Mouse (Mus musculus) thymus, postnatal 36 days (tissue): ENCODE results near the gene Spag4.

ENCODE experiments used
- DNase-seq, 2 experiments: peaks; one replicate each; pipeline ENCODE4 v3.0.0; 2022; ENCODE audit warnings: mixed read lengths in 2 of 2

Gene Spag4

DNA sequence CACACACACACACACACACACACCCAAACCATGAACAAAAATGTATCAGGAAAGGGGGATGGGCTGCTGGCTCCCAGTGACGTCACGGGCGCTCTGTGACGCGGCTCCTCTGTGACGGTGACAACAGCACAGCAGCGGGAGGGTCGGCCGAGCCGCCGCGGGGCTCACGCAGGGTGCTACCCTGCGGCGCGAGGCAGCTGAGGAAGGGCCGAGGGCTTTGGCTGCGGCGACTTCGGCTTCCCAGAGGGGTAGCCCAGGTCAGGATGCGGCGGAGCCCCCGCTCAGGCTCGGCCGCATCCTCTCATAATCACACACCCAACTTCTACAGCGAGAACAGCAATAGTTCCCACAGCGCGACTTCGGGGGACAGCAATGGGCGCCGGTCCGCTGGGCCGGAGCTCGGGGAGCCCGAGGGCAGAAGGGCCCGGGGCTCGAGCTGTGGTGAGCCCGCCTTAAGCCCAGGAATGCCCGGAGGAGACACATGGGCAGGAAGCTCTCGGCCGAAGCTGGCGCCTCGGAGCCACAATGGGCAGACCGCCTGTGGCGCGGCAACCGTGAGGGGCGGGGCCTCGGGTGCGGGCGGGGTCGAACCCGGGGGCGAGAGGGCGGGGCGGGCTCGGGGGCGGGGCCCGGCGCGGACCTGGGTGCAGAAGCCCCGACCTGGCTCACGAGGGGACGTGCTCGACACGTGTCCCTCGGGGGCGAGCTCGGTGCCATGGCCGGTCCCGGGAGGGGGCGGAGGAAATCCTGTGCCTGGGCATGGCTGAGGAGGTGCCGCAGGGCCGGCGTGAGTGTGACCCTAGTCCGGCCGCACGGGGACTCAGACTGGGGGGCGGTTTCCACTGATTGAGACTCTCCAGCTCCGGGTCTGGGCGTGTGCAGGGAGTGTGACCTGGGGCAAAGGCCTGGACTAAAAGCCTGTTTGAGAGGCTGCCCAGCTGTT, at the start of gene Spag4:
Gene Spag4 (plus strand): TSS at position 77 of the 943 bp plus-strand sequence.
- DNase-seq, result peak; percentile 77 to 79

DNA sequence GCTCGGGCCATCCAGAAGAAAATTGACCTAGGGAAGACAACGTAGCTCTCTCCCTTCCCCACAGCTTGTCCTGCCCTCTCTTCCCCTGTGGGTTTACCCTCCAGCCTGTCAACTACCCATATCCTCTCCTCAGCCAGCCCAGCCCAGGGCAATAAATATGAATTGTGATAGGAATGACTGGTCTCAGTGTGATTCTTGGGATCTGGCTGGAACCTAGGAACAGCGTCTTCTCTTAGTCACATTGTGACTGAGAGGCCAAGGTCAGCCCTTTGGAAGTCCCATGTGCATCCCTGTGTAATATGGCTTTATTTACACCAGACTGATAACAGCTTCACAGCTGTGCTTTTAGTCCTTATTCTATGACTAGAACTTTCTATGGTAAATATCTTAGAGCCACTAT, 46.9 kb upstream of the Spag4 start:
- DNase-seq, result no peak

DNA sequence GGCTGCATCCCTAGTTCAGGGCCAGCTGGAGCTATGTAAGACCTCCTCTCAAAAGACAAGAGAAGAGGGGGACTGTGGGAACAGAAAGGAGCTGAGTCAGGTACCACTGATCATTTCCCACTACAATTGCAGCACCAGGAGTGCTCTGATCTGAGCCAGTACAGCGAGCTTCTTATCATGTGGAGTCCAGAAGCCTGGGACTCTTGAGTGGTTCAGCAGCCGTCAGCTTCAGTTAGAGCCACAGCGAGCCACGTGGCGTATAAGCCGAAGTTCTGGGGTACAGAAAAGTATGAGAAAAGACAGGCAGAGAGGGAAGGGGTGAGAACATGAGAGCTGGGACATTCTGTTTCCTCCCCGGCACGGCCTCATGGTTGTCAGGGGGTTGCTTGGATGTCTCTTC, 43.8 kb upstream of the Spag4 start:
- no peak for DNase-seq

DNA sequence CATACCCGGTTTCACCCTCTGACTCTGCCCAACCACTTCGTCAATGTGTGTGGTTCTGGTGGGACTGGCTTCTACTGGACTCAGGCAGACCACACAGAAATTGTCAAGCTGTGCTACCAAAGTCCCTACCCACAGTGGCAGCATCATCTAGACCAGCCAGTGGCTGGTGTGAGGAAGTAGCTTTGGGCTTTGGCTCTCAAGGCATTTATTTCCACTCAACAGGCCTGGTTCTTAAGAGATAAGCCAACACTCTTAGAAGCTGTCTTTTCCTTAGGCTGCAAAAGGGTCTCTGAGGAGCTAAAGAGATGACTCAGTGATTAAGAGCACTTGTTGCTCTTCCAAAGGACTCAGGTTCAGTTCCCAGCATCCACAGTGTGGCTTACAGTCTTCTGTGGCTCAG, 43.2 kb upstream of the Spag4 start:
- no peak for DNase-seq

DNA sequence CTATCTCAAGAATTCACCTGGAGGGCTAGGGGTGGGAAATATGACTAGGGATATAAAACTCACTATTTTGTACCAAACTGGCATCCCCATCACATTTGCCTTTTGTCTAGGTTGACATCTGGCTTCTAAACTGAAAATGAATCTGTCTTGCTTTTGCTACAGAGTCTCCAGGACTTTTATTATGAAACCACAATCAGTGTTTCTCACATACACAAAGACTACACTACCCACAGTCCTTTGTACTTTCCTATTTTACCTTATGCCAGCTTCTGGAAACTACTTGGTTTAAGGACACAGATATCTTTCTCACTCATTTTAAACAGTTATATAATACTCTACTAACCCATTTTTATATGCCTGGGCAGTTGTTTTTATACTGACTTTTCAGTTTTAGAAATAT, 39.5 kb upstream of the Spag4 start:
- DNase-seq, result no peak

DNA sequence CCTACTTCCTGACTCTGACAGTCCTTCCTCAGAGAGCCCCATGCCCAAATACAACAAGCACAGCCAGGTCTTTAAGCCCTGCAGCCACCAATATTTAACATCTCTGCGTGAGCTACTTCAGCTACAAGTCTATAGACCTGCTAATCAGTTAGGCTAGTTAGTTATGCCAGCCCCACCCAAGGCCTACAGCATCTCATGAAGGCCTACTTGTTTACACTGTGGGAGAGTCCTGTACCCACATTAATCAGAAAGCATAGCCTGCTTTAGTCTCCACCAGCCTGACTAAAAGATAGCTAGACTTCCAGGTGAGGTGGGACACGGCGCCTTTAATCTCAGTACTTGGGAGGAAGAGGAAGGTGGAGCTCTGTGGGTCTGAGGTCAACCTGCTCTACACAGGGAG, 25.6 kb upstream of the Spag4 start:
- DNase-seq, result no peak

DNA sequence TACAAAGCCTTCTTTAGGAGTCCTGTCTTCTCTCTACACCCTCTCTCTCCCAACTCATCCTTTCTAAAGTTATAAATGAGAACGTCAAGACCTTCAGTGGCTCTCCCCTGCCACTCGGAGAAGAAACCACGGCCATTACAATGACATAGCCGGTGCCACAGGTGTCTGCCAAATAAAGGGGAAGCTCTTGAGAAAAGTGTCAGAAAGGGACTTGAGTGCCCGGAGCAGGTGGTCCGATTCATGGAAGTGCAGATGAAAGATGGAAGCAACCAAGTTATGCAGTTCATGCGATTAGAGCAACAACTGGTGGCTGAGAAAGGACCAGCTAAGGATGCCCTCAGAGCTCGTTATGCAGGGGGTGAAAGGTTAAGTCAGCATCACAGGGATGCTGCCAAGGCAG, 22.1 kb upstream of the Spag4 start:
- DNase-seq, result no peak

DNA sequence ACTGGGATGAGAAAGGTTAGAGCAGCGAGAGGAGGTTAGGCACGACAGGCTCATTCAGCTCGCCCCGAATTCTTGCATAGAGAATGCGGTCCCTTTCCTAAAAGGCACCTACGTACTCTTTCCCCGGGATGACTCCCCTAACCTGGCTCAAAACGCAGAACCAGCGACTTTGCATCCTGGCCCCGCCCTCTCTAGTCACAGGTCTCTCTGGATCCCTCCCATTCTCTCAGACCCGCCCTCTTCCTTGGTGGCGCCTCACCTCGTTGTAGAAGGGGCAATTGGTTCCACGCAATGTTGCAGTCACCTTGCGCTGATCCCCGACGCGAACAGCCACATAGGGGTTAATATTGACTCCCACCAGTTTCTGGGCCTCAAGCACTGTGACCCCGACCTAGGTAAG, 17.0 kb upstream of the Spag4 start:
- DNase-seq, result peak; percentile 30 to 57

DNA sequence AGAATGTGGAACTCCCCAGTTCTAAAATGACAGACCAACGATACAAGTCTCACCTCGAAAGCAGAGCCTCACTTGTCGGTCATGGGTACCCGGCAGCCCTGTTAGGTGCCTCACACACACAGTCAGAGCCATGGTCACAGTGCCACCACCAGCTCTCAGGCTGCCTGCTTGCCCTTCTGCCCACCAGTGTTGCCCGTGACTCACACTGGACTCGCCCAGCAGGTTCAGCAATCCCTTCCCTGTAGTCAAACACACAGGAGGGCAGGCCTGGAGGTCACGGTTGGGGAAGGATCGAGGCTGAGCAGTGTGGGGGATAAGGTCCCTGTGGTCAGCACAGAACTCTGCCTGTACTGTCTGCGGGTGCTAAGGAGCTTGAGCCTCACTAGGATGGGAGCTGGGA, 12.2 kb upstream of the Spag4 start, which contains the start of gene Fer1l4:
Gene Fer1l4 (minus strand): TSS at position 132 of the 400 bp plus-strand sequence.
- DNase-seq, result no peak

DNA sequence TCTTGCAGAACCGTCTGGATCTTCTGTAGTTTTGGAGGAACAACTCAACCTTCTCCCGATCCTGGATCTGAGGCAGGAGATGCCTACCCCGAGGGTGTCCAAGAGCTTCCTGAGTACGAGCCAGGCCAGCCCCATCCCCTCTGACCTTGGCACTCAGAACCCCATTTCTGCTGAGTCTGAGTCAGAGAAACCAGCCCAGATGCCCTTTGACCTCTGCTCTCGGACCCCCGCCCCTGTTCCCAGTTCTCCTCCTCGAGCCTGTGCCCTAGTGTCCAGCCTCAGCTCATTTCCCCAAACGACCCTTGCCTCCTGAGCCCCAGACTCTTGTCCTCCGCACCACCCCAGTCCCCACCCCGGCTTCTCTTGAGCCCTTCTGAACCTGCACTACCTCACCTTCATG, 1.2 kb downstream of the Spag4 start:
- DNase-seq, result no peak

DNA sequence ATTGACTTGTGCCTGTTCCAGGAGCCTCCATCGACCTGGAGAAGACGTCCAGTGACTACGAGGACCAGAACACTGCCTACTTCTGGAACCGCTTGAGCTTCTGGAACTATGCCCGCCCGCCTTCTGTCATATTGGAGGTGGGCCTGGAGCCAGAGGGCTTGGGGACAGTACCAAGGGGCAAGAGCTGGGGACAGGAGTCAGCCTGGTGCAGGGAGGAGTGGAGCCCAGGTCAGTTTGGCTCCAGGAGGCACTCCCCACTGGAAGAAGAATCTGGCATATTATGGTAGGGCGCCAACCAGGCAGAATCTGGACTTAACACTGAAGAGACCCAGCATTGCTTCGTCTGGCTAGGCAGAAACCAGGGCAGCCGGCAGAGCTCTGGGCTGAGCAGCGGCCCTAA, 2.9 kb downstream of the Spag4 start:
- no peak for DNase-seq

DNA sequence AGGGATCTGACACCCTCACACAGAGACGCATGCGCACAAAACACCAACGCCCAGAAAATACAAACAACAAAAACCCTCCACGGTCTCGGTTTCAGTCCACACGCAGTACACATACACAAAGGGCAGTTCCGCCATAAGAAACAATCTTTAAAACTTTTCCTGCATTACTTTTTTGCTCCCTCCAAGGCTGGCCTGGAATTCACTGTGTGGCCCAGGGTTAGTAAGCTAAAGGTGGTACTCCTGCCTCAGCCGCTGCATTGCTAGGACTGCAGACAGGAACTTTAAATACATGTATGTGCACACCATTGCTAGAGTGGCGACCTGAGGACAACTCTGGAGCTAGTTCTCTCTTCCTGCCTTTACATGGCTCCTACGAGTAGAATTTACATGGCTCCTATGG, 6.3 kb downstream of the Spag4 start:
- DNase-seq, result no peak

DNA sequence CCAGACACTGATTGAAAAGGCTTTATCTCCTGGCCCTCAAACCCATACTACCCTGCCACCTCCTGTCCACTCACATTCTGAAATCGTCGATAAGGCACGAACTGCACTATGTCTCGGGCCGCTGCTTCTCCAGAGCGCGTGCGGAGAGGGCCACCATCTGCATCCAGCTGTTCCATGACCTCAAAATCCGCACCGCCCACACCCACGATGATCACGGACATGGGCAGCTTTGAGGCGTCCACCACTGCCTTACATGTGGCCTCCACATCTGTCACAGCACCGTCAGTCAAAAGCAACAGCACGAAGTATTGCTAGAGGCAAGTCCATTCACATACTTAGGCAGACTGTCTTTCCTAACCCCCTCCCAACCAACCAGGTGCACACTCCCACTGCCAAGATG, 8.8 kb downstream of the Spag4 start:
- no peak for DNase-seq

DNA sequence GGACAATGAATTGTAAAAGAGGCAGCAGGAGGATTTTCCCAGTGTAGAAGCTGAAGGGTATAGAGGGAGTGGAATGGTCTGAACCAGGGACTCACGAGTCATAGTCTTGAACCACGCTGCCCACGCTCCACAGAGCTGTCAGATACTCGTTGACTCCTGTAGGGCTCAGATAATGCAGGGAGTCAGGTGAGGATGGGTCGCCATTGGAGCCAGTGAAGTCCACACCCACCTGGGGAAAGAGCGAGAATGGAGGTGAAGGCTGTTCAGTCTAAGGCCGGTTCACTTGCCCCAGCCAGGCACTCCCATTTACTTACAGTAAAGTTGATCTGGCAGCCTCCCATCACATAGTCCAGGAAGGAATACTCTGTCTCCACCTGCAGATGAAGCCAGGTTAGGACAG, 12.5 kb downstream of the Spag4 start:
- no peak for DNase-seq

DNA sequence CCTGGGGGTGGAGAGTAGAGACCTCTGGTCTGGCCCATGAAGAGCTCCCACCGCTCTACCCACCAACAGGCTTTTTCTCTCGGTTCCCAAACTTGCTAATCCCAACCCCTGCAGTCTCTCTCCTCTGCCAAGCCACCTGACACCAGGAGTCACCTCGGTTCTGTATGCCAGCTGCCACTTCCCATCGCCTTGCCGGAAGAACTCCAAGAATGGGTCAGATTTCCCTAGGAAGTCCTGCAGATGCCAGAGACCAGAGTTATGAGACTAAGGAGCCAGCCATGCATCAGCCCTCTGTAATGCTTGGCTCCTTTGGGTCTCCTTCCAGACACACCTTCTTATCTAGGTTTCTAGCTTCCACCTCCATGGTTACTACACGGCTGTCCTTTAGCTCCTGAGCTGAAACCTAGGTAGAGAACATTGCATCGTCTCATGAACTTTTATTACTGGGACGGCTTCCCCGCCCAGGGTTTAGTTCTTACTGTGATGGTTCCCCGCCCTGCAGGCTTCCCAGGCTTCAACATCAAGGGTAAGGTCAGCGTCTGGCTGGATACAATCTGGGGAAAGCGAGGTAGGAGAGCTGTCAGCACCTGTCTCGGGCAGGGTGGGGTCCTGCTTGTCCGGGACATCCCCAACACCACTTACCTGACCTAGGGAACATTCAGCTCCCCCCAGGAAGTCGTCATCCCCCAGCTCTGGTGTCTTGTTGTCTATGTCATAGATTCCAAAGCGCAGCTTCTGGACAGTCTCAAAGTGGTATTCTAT, 13.6 kb downstream of the Spag4 start:
- DNase-seq, result no peak

DNA sequence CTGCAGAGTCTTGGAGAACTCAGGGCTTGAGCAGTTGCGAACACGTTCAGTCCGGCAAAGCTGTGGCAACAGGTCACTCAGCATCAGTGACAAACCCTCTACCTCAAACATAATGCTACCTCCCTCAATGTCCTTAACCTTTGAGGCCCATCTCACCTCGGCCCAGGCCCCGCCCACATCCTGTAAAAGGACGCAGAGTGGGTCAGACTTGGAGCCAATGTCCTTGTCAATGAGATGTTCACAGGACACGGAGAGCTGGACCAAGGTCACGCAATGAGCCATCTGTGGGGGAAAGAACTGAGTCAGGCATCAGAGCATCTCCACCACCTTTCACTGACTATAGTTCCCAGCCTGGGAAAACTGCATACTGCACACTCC, 14.2 kb downstream of the Spag4 start:
- no peak for DNase-seq

DNA sequence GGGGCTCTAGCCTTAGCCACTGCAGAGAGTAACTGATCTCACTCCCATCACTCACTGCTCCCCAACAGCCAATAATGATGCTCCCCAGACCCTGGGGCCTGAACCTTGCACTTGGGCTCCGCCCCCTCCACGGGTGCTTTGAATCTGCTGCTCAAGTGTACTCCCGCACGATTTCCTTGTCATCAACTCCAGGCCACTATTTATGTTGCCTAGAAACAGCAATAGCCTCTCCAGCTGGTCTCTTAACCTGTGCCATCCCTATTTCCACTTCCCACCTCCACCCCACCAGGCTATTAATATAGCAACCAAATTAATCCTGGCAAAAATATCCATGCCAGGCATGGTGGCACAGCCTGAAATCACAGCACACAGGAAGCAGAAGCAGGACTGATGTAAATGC, 14.7 kb downstream of the Spag4 start:
- DNase-seq, result no peak

DNA sequence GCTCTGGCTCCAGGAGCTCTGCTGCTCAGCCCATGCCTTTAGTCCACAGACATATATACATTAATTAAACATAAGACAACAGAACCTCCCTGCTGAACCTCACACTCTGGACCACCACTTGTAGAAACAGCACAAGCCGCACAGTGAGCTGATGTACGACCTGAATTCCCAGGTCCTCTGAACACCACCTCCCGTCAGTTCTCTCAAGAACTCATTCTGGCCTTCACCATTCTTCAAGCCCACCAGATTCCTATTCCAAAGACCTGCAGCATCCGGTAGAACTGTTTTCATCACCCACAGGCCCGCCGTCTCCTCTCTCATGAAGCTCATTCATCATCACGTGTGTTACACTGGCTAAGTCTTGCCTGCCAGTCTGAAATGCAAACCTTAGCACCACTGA, 15.4 kb downstream of the Spag4 start:
- DNase-seq, result no peak

DNA sequence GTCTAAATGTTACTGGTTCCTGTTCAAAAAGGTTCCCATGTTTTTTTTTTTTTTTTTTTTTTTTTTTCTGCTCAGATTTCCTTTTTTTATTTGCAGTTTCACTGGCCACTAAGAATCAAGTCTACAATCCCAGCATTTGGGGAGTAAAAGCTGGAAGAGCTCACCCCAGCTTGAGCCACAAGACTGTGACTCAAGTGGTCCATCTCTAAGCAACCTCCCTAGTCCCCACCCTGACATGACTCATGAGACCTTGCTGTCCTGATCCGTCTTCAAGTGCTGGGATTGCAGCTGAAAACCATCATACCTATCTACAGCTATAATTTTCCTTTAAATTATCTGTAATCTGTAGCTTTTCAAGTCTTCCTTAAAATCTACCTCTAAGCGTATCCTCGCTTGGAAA, 19.6 kb downstream of the Spag4 start:
- no peak for DNase-seq

DNA sequence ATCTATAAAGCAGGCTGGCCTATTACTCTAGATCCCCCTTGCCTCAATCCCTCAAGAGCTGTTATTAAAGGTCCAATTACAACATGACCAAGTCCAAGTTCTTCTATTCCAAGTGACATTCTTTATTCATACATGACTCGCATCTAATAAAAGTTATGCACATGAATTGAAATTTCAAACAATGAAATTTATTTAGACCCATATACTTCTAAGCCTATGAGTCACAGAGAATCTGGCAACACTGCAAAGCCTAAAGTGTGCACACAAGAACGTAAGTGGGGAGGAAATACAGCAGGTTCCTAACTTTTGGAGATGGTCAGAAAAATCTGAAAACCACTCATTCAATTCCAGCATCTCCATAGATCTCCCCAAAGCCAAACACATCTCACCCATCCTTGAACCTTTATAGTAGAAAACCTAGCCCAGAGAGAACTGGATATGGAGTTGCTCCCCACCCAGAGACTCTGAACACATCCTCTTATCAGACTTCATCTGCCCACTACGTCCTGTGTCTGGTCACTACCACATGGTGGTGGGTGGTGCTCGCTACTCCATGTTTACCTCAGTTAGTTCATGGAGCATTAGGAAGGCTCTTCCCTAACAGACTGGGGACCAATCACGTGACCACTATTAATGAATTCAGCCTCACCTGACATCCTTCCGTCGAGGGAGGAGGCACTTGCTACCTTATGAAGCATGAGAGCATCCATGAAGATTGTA, 22.6 kb downstream of the Spag4 start:
- DNase-seq, result no peak

DNA sequence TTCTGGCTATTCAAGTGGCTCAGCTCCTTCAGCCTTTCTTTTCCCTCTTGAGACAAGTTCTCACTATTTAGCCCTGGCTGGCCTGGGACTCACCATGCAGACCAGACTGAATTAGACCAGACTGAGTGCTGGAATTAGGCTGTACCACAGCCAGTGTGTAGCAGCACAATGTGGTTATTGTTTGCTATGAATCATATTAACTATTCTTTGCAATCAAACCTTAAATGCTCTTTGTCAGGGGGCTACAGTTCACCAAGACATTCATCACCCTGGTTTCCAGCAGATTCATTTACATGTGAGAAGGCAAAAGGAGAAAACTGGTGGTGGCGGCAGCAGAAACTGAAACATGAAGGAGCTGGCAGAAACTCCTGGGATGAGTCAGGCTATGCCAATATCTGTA, 24.8 kb downstream of the Spag4 start:
- no peak for DNase-seq

DNA sequence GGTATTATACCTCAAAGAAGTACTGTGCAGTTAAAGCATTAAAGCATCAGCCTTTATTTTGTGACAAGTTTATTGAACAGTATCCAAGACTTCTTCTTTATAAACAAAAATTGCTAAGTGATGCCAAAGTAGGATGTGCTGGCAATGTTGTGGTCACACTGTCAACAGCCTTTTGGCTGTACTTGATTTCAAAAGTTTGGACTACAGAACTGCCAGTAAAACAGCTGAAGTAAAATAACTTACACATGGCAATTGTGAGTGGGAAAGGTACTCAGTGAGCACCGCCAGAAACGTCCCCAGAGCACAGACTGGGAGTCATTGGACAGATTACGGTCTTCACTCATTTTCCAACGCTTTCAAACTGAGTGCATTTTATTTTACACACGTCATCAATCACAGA, 27.0 kb downstream of the Spag4 start:
- DNase-seq, result no peak

DNA sequence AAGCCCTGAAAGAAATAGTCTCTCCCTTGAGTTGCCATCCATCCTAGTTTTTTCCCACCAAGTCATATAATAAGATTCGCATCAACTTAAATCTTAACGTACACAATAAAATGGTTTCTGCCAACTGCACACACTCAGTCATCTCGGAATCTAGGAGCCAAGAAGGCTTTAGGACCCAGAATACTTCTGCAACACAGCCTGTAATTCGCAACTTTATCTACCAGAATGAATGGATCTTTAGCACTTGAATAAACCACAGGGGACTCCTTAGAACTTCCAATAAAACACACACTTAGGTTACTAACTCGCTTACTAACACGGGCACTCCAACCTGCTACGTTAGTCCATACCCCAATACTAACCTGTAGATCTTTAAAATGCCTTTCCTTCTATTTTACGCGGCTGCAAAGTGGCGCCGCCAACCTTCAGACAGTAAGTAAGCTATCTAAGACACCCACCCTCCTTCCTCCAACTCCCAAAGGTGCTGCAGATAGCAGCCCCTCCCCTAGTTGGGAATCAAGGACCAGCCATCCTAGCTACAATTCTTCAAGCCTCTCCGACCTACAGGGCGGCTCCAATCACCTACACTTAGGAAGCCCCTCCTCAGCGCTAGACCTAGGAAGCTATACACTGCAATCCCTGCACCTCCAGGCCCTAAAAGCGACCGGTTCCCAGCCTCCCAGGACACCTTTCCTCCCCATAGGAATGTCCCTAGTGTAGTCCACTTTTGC, 45.8 kb downstream of the Spag4 start:
- peak; percentile 20 to 23 for DNase-seq
